Mouse (Mus musculus): ENCODE measurements at regions not wholly inside any gene's neighbourhood (a gene's known extent, or its start where the extent isn't known, plus 50 kb on each side); places are given as distances from the start of the nearest gene placed in this dataset.

DNA sequence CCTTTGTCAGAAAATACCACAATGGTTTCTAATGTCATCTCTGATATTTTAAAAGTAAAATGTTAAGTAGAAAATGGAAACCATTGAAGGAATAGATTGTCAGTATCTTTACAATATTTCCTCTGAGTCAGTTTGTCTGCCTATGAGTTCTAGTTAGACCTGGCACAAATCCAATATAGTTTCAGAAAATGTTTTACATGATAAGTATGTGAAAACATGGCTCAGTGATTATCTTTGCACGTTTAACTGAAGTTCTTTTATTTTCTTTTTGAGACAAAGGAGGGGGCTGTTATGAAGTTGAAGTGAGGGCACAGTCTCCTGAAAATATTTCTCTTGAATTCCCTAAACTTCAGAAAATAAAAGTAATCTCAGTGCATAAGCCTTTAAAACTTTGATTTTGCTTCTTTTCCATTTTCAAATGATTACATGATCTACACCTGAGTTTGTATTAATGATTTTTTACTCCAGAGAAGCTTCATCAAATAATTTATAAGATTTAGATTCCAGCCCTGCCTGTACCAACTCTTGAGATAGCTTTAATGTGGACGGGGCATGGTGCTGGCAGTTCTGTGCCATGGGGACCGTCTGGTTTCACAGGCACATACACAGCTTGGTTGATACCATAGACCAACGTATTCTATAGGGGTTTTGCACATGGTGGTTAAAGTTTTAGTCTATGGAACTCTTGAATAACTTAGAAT lies 336.5 kb downstream of the Pdha2 start:
- H3K4me3 ChIP-seq (ENCODE audit: low read depth, low read length): no peak overlapping the region
- H3K4me2 ChIP-seq: no peak overlapping the region
- no peak overlapping the region for H3K27ac ChIP-seq (ENCODE audit: low read depth)
- no peak for TF ChIP-seq CTCF (IDR thresholded peaks at IDR 0.05; ENCODE audit: low read depth)
- 55% methylated on average over 4 of the region's 4 CpGs for WGBS
- no peaks in the 10 kb centered on the region for H3K9me3 ChIP-seq (ENCODE audit: low read depth, low read length)
- H3K27me3 ChIP-seq (ENCODE audit: insufficient read depth, low read length): no peaks in the 10 kb centered on the region
- no peaks in the 10 kb centered on the region for H3K36me3 ChIP-seq (ENCODE audit: insufficient read depth)
- ATAC-seq (ENCODE audit: insufficient read depth) (no peak), DNase-seq (peak; percentile 34)
- no peaks in the 10 kb centered on the region for H3K4me1 ChIP-seq (ENCODE audit: insufficient read depth)
- no peak overlapping the region for H3K9ac ChIP-seq

DNA sequence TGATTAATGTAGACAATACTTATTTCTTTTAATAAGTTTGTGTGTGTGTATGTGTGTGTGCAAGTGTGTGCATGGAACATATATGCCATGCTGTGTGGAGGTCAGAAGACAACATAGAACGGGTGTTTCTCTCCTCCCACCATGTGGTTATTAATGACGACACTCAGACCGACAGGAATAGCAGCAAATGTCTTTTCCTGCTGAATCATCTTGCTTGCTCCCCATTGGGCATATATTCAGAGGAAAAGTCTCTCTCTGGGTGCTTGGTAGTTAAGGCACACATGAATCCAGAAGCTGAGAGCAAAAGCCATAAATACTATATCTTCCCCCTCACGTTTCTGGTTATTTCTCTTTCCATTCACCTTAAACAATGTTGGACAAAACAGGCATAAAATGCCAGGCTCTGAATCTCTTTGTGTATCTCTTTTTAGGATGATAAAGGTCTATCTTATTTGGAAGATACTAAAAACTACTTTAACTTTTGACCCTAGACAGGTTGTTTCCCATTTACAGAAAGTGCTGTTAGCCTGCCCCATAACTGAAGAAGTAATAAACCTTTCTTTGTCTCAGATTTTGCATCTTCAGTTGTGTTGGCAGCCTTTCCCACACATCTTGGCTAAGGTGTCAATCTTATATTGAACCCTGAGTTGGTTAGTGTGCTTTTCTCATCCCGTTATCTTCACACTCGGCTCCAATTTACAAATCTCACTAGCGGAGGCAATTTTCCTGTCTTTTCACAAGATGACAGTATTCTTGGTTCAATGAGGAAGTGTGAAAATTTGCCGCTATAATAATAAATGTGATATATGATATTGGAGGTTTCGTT lies 337.9 kb downstream of the Pdha2 start:
- Histone ChIP-seq H3K36me3 (ENCODE audit: insufficient read depth) (no peaks in the 10 kb centered on the region), H3K4me2 (no peak overlapping the region), H3K27ac (ENCODE audit: low read depth) (no peak overlapping the region), H3K9ac (no peak overlapping the region), H3K9me3 (ENCODE audit: low read depth, low read length) (no peaks in the 10 kb centered on the region), H3K4me3 (ENCODE audit: low read depth, low read length) (no peak overlapping the region), H3K27me3 (ENCODE audit: insufficient read depth, low read length) (no peaks in the 10 kb centered on the region), H3K4me1 (ENCODE audit: insufficient read depth) (no peaks in the 10 kb centered on the region)
- WGBS: 82% methylated on average over 9 of the region's 9 CpGs
- DNase-seq (no peak), ATAC-seq (ENCODE audit: insufficient read depth) (no peak)
- no peak for TF ChIP-seq CTCF (IDR thresholded peaks at IDR 0.05; ENCODE audit: low read depth)

DNA sequence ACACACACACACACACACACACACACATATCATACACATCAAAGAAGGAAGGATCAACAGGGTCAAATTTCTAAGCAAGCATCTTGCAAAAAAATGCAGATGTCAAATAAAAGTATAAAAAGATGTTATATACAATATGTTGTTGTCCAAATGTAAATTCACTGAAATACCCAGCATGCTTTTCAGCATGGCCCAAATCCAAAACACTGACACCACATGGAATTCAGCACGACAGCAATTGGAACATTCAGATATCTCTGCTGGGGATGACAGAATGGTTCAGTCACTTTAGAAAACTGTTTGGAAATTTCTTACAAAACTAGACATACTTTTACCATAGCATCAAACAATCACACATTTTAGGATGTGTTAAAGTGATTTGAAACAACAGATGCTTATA lies 339.6 kb downstream of the Pdha2 start:
- Histone ChIP-seq H3K27me3 (ENCODE audit: insufficient read depth, low read length) (no peaks in the 10 kb centered on the region), H3K4me1 (ENCODE audit: insufficient read depth) (no peaks in the 10 kb centered on the region), H3K27ac (ENCODE audit: low read depth) (no peak overlapping the region), H3K9ac (no peak overlapping the region), H3K9me3 (ENCODE audit: low read depth, low read length) (no peaks in the 10 kb centered on the region), H3K4me2 (no peak overlapping the region), H3K4me3 (ENCODE audit: low read depth, low read length) (no peak overlapping the region), H3K36me3 (ENCODE audit: insufficient read depth) (no peaks in the 10 kb centered on the region)
- no peak for TF ChIP-seq CTCF (IDR thresholded peaks at IDR 0.05; ENCODE audit: low read depth)
- 42% methylated on average over 1 of the region's 1 CpGs for WGBS
- DNase-seq (peak; percentile 62), ATAC-seq (ENCODE audit: insufficient read depth) (no peak)

DNA sequence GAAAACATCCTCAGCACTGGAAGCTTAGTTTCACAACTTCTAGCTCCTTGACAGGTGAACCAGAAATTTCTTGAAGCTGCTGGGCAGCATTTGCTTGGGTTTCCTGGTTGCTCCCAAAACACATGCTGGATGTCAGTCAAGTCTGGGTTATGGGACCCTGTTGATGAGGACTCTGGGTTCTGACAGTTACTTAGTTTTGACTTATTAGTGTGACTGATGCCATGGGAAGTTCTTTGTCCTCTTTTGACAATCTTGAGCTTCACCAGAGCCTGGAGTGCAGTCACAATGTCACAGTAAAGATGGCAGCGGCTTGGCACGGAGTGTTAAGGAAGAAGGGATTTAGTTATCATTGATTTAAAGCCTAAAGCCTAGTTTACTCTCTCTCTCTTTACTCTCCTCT lies 340.9 kb downstream of the Pdha2 start:
- Histone ChIP-seq H3K9me3 (ENCODE audit: low read depth, low read length) (no peaks in the 10 kb centered on the region), H3K4me2 (no peak overlapping the region), H3K4me1 (ENCODE audit: insufficient read depth) (no peaks in the 10 kb centered on the region), H3K27me3 (ENCODE audit: insufficient read depth, low read length) (no peaks in the 10 kb centered on the region), H3K9ac (no peak overlapping the region), H3K4me3 (ENCODE audit: low read depth, low read length) (no peak overlapping the region), H3K27ac (ENCODE audit: low read depth) (no peak overlapping the region), H3K36me3 (ENCODE audit: insufficient read depth) (no peaks in the 10 kb centered on the region)
- no peak for TF ChIP-seq CTCF (IDR thresholded peaks at IDR 0.05; ENCODE audit: low read depth)
- DNase-seq (no peak), ATAC-seq (ENCODE audit: insufficient read depth) (no peak)
- 100% methylated on average over 2 of the region's 2 CpGs for WGBS

DNA sequence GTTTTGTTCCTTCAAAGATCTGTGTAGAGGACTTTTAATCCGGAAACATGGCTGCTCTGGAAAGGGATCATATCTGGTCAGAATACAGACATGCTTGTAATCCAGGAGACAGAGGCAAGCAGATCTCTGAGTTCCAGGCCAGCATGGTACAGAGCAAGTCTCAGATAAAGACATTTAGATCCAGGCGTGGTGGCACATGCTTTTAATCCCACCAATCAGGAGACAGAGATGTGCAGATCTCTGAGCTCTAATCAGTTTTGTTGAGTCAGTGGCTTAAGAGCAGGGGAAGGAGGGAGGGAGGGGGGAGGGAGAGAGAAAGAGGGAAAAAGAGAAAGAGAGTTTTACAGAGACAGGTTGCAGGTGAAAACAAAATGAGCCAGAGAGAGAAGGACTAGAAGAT lies 372.0 kb downstream of the Pdha2 start:
- Histone ChIP-seq H3K36me3 (ENCODE audit: insufficient read depth) (no peaks in the 10 kb centered on the region), H3K4me3 (ENCODE audit: low read depth, low read length) (no peak overlapping the region), H3K4me2 (no peak overlapping the region), H3K9me3 (ENCODE audit: low read depth, low read length) (no peaks in the 10 kb centered on the region), H3K9ac (no peak overlapping the region), H3K27ac (ENCODE audit: low read depth) (no peak overlapping the region), H3K4me1 (ENCODE audit: insufficient read depth) (no peaks in the 10 kb centered on the region), H3K27me3 (ENCODE audit: insufficient read depth, low read length) (no peaks in the 10 kb centered on the region)
- TF ChIP-seq CTCF (IDR thresholded peaks at IDR 0.05; ENCODE audit: low read depth): no peak
- ATAC-seq (ENCODE audit: insufficient read depth) (no peak), DNase-seq (no peak)
- 73% methylated on average over 2 of the region's 2 CpGs for WGBS

DNA sequence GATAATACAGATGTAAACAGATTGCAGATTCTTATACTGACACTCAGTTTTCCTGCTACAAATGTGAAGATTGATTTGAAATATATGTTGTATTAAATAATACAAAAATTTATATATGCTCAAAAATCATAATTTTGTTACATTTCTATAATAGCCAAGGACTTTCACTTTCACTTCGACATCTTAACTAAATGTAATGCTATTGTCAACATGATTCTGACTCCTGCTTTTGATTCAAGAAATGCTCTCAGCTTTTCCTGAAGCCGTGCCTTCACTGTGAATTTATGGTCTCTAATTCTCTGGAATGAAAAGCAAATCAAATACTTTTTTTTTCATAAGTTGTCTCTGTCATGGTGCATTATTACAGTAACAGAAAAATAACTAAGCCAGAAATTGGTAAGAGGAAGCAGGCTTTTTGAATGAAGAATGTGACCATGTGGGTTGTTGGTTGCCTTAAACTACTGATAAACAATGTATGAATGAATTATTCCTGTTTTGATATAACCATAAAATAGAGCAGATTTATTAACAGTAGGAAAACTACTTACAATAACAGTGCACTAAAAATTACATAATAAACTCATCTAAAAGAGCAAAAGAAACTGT lies 374.1 kb downstream of the Pdha2 start:
- Histone ChIP-seq H3K4me1 (ENCODE audit: insufficient read depth) (no peaks in the 10 kb centered on the region), H3K9ac (no peak overlapping the region), H3K4me3 (ENCODE audit: low read depth, low read length) (no peak overlapping the region), H3K27me3 (ENCODE audit: insufficient read depth, low read length) (no peaks in the 10 kb centered on the region), H3K27ac (ENCODE audit: low read depth) (no peak overlapping the region), H3K4me2 (peak overlapping the region; percentile 29; the same call in 1 of the 2 replicates), H3K9me3 (ENCODE audit: low read depth, low read length) (no peaks in the 10 kb centered on the region), H3K36me3 (ENCODE audit: insufficient read depth) (no peaks in the 10 kb centered on the region)
- no peak for TF ChIP-seq CTCF (IDR thresholded peaks at IDR 0.05; ENCODE audit: low read depth)
- DNase-seq (peak; percentile 29), ATAC-seq (ENCODE audit: insufficient read depth) (no peak)
- WGBS: 63% methylated on average over 2 of the region's 2 CpGs

DNA sequence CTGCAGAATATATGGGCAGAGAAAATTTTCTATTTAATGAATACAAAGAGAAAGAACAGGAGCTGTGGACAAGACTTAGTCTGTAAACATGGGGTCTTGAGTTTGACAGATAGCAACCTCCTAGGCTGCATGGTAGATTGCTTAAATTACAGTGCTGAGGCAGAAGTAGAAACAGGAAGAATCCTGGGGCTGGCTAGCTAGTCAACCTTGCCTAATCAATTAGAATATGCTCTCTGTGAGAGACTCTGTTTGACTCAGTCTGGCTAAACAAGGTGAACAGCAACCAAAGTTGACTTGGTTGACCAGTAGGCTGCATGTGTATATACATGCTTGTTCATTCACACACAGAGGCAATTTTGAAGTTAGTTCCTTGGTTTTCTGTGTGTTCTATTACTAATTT lies 390.9 kb downstream of the Pdha2 start:
- no peaks in the 10 kb centered on the region for H3K4me1 ChIP-seq (ENCODE audit: insufficient read depth)
- H3K4me3 ChIP-seq (ENCODE audit: low read depth, low read length): no peak overlapping the region
- no peaks in the 10 kb centered on the region for H3K36me3 ChIP-seq (ENCODE audit: insufficient read depth)
- TF ChIP-seq CTCF (IDR thresholded peaks at IDR 0.05; ENCODE audit: low read depth): no peak
- no peak overlapping the region for H3K4me2 ChIP-seq
- H3K27me3 ChIP-seq (ENCODE audit: insufficient read depth, low read length): no peaks in the 10 kb centered on the region
- no peak overlapping the region for H3K9ac ChIP-seq
- DNase-seq (no peak), ATAC-seq (ENCODE audit: insufficient read depth) (no peak)
- H3K27ac ChIP-seq (ENCODE audit: low read depth): no peak overlapping the region
- no peaks in the 10 kb centered on the region for H3K9me3 ChIP-seq (ENCODE audit: low read depth, low read length)
